Comparison of ENCODE assay signal across 7 mouse cellular contexts in genomic region chr5:143464100-143464756, GRCm38 (mm10). TPM values are rescaled to one million over a fixed set of nuclear protein-coding genes. Genes with fewer than 3 reads are reported as not detected.
A peak's percentile ranks its signal among the peaks of the same experiment; 100 is the strongest.
DNase-seq lines count a peak whose midpoint lies in the region; ATAC-seq and TF ChIP-seq lines count a peak whose summit lies in the region.

Daglb (plus strand) TSS chr5:143464584.

- peak; percentile 93 for DNase-seq in adrenal gland, postnatal 25 days
- peak; percentile 91 to 94 for DNase-seq in heart, adult 18-20 months
- peak; percentile 92 for DNase-seq in kidney, adult 2 months
- DNase-seq in spleen, adult 2 months (ENCODE audit: low read depth in 1 of 2, low spot score in 2 of 2), result peak; percentile 78 to 90

- TF ChIP-seq POLR2A in kidney, adult 2 months (IDR thresholded peaks at IDR 0.05; ENCODE audit: low read depth, low read length), result peak; percentile 48
- peak; percentile 80 for TF ChIP-seq POLR2A in spleen, adult 2 months (IDR thresholded peaks at IDR 0.05; ENCODE audit: low read depth, low read length)

- no peak for TF ChIP-seq CTCF in kidney, adult 2 months (conservative IDR thresholded peaks at IDR 0.05; ENCODE audit: insufficient read depth, insufficient read length, low read depth, low read length)
- no peak for TF ChIP-seq CTCF in spleen, adult 2 months (IDR thresholded peaks at IDR 0.05; ENCODE audit: extremely low read depth, insufficient read depth, insufficient read length, insufficient replicate concordance)

- H3K9ac ChIP-seq in embryonic facial prominence, embryonic 12.5 days, result peak within 1 kb of the TSS; percentile 69
- H3K9ac ChIP-seq in limb, embryonic 12.5 days (replicated peaks), result peak within 1 kb of the TSS; percentile 72
- H3K9ac ChIP-seq in midbrain, embryonic 15.5 days, result peak within 1 kb of the TSS; percentile 82

- H3K4me2 ChIP-seq in embryonic facial prominence, embryonic 12.5 days (replicated peaks), result peak within 1 kb of the TSS; percentile 90
- H3K4me2 ChIP-seq in limb, embryonic 12.5 days, result peak within 1 kb of the TSS; percentile 86
- peak within 1 kb of the TSS; percentile 84 for H3K4me2 ChIP-seq in midbrain, embryonic 15.5 days

- H3K27ac ChIP-seq in embryonic facial prominence, embryonic 12.5 days, result no peak within 1 kb of the TSS
- H3K27ac ChIP-seq in kidney, adult 2 months (ENCODE audit: insufficient read depth, low read depth, low read length), result peak within 1 kb of the TSS; percentile 18; the same call in 1 of the 2 replicates
- H3K27ac ChIP-seq in limb, embryonic 12.5 days, result 0 out of 2 replicates have a peak within 1 kb of the TSS, but pooled peaks have one; percentile 35
- H3K27ac ChIP-seq in midbrain, embryonic 15.5 days, result peak within 1 kb of the TSS; percentile 82
- peak within 1 kb of the TSS; percentile 42 for H3K27ac ChIP-seq in spleen, adult 2 months (ENCODE audit: insufficient read depth, low read length)

- peak; percentile 89 for ATAC-seq in embryonic facial prominence, embryonic 12.5 days (ENCODE audit: insufficient number of reproducible peaks, insufficient read depth, low FRiP score, low TSS enrichment)
- ATAC-seq in limb, embryonic 12.5 days (ENCODE audit: insufficient number of reproducible peaks, insufficient read depth, low FRiP score, low TSS enrichment, low read depth), result peak; percentile 91
- peak; percentile 97 for ATAC-seq in midbrain, embryonic 15.5 days (replicated peaks)

- H3K4me1 ChIP-seq in embryonic facial prominence, embryonic 12.5 days, result 0 out of 2 replicates have a peak, but pooled peaks cover 4% of the 10 kb centered on the region
- H3K4me1 ChIP-seq in kidney, adult 2 months (ENCODE audit: control insufficient read depth, insufficient read depth, low read length), result peaks cover 3% of the 10 kb centered on the region; the same call in 1 of the 2 replicates
- H3K4me1 ChIP-seq in limb, embryonic 12.5 days (replicated peaks), result peaks cover 12% of the 10 kb centered on the region; the same call in 1 of the 2 replicates
- H3K4me1 ChIP-seq in midbrain, embryonic 15.5 days, result peaks cover 17% of the 10 kb centered on the region
- peaks cover 4% of the 10 kb centered on the region; the same call in 1 of the 2 replicates for H3K4me1 ChIP-seq in spleen, adult 2 months (ENCODE audit: control insufficient read depth, insufficient read depth, insufficient read length)

- peak within 1 kb of the TSS; percentile 69 for H3K4me3 ChIP-seq in embryonic facial prominence, embryonic 12.5 days
- peak within 1 kb of the TSS; percentile 83 for H3K4me3 ChIP-seq in kidney, adult 2 months (ENCODE audit: insufficient read depth, low read depth, low read length)
- peak within 1 kb of the TSS; percentile 73 for H3K4me3 ChIP-seq in limb, embryonic 12.5 days (replicated peaks)
- peak within 1 kb of the TSS; percentile 93 for H3K4me3 ChIP-seq in midbrain, embryonic 15.5 days
- peak within 1 kb of the TSS; percentile 70 for H3K4me3 ChIP-seq in spleen, adult 2 months (ENCODE audit: extremely low read depth, insufficient read depth, insufficient read length)

- peaks cover 12% of the 10 kb centered on the region; the same call in 1 of the 2 replicates for H3K36me3 ChIP-seq in embryonic facial prominence, embryonic 12.5 days
- no peaks in the 10 kb centered on the region for H3K36me3 ChIP-seq in kidney, adult 2 months (ENCODE audit: control insufficient read depth, insufficient read depth, low read length)
- peaks cover 22% of the 10 kb centered on the region for H3K36me3 ChIP-seq in limb, embryonic 12.5 days
- peaks cover 4% of the 10 kb centered on the region; the same call in 1 of the 2 replicates for H3K36me3 ChIP-seq in midbrain, embryonic 15.5 days (replicated peaks)
- peaks cover 2% of the 10 kb centered on the region; the same call in 1 of the 2 replicates for H3K36me3 ChIP-seq in spleen, adult 2 months (ENCODE audit: control insufficient read depth, insufficient read depth, low read length)

- no peaks in the 10 kb centered on the region for H3K27me3 ChIP-seq in embryonic facial prominence, embryonic 12.5 days
- H3K27me3 ChIP-seq in kidney, adult 2 months (replicated peaks; ENCODE audit: control insufficient read depth, insufficient read depth, low read length), result no peaks in the 10 kb centered on the region
- peaks cover 4% of the 10 kb centered on the region; the same call in 1 of the 2 replicates for H3K27me3 ChIP-seq in limb, embryonic 12.5 days
- H3K27me3 ChIP-seq in midbrain, embryonic 15.5 days (replicated peaks), result no peaks in the 10 kb centered on the region
- no peaks in the 10 kb centered on the region for H3K27me3 ChIP-seq in spleen, adult 2 months (ENCODE audit: control insufficient read depth, insufficient read depth, low read length)

- WGBS in embryonic facial prominence, embryonic 12.5 days, result 2% methylated on average over 43 of the region's 43 CpGs
- 2% methylated on average over 43 of the region's 43 CpGs for WGBS in kidney, adult 2 months
- WGBS in limb, embryonic 12.5 days, result 1% methylated on average over 43 of the region's 43 CpGs
- WGBS in midbrain, embryonic 15.5 days, result 2% methylated on average over 43 of the region's 43 CpGs
- 2% methylated on average over 43 of the region's 43 CpGs for WGBS in spleen, adult 2 months

- H3K9me3 ChIP-seq in embryonic facial prominence, embryonic 12.5 days, result no peaks in the 10 kb centered on the region
- H3K9me3 ChIP-seq in limb, embryonic 12.5 days, result no peaks in the 10 kb centered on the region
- no peaks in the 10 kb centered on the region for H3K9me3 ChIP-seq in midbrain, embryonic 15.5 days

RNA-seq across cellular contexts. Expression of gene Daglb, which starts in this region (rescaled TPM):
- total RNA-seq in adrenal gland, postnatal 25 days (2021), result 18.7 and 21.9 TPM in 2 replicates
- polyA plus RNA-seq in embryonic facial prominence, embryonic 12.5 days (2016; fragmentation: Nextera tagmentation; extraction: Ambion mirVana), result 11.3 and 12.0 TPM in 2 replicates
- 1 to 10 TPM; 8.1 to 9.6 TPM for total RNA-seq in heart, adult 18-20 months (2021)
- polyA plus RNA-seq in kidney, adult 2 months (2012; rRNA removed), result 11.7 TPM in 2 replicates
- 10.5 and 11.1 TPM in 2 replicates for polyA plus RNA-seq in limb, embryonic 12.5 days (2016; fragmentation: Nextera tagmentation; extraction: Ambion mirVana)
- polyA plus RNA-seq in midbrain, embryonic 15.5 days (2015; fragmentation: Nextera tagmentation; extraction: Ambion mirVana), result 22.6 and 23.3 TPM in 2 replicates
- polyA plus RNA-seq in spleen, adult 2 months (2012; rRNA removed), result 14.9 and 17.6 TPM in 2 replicates
